Mouse (Mus musculus) forebrain, embryonic 15.5 days (tissue): ENCODE measurements around the gene Mon1a. TPM values are rescaled to one million over a fixed set of nuclear protein-coding genes. Genes with fewer than 3 reads are reported as not detected.

Experiments used
- ATAC-seq: fragments of 200-750 bp; cut with Nextera tagmentation; replicated peaks from 2 replicates; pipeline ENCODE4 v1.8.0; 2017; ENCODE audit warnings: mild to moderate bottlenecking, moderate TSS enrichment, moderate library complexity
- H3K27ac ChIP-seq: fragments of 300-500 bp; sonication (generic); replicated peaks from 2 replicates; pipeline ENCODE4 v1.5.1; 2015; ENCODE audit warnings: mild to moderate bottlenecking, inconsistent platforms
- H3K27me3 ChIP-seq: fragments of 300-500 bp; sonication (generic); 2 replicates; pipeline ENCODE4 v1.6.1; 2015; ENCODE audit warnings: inconsistent platforms
- H3K36me3 ChIP-seq: fragments of 300-500 bp; sonication (generic); 2 replicates; pipeline ENCODE4 v1.6.1; 2015; ENCODE audit warnings: mild to moderate bottlenecking, inconsistent platforms
- H3K4me1 ChIP-seq: fragments of 300-500 bp; sonication (generic); 2 replicates; pipeline ENCODE4 v1.6.1; 2015; ENCODE audit warnings: inconsistent platforms
- H3K4me2 ChIP-seq: fragments of 300-500 bp; sonication (generic); replicated peaks from 2 replicates; pipeline ENCODE4 v1.6.1; 2015; ENCODE audit warnings: mild to moderate bottlenecking, inconsistent platforms
- H3K4me3 ChIP-seq: fragments of 300-500 bp; sonication (generic); 2 replicates; pipeline ENCODE4 v1.5.1; 2015; ENCODE audit warnings: mild to moderate bottlenecking, inconsistent platforms
- H3K9ac ChIP-seq: fragments of 300-500 bp; sonication (generic); replicated peaks from 2 replicates; pipeline ENCODE4 v1.6.1; 2015; ENCODE audit warnings: mild to moderate bottlenecking, inconsistent platforms
- H3K9me3 ChIP-seq: fragments of 300-500 bp; sonication (generic); 2 replicates; pipeline ENCODE4 v1.6.1; 2016; ENCODE audit warnings: inconsistent platforms
- WGBS: fragments of 180-500 bp; shearing (Covaris S2); methylation state at CpG from one replicate; pipeline ENCODE4 v1.1.7; 2015; ENCODE audit warnings: mixed read lengths; 5-methylcytosine and 5-hydroxymethylcytosine counted together
- polyA plus RNA-seq: library from polyadenylated mRNA; unstranded; fragments of >200 nt; fragmentation: Nextera tagmentation; extraction: Ambion mirVana; gene quantifications from 2 replicates; pipeline ENCODE4 v1.2.1, GENCODE M21; 2015

The Mon1a gene
- polyA plus RNA-seq: 24.0 and 24.5 TPM in 2 replicates

- peak; percentile 96 for ATAC-seq
- H3K9me3 ChIP-seq: no peaks in the 10 kb centered on the region
- peak within 1 kb of the TSS; percentile 68 for H3K27ac ChIP-seq
- H3K4me1 ChIP-seq: peaks cover 13% of the 10 kb centered on the region
- no peaks in the 10 kb centered on the region for H3K36me3 ChIP-seq
- no peaks in the 10 kb centered on the region for H3K27me3 ChIP-seq
- 0% methylated on average over 28 of the region's 28 CpGs for WGBS
- H3K4me3 ChIP-seq: peak within 1 kb of the TSS; percentile 80
- peak within 1 kb of the TSS; percentile 83 for H3K4me2 ChIP-seq
- H3K9ac ChIP-seq: peak within 1 kb of the TSS; percentile 79
Measured at GRCm38 (mm10) chr9:107887804-107888266, at the start of gene Mon1a. Gene Mon1a (plus strand): TSS chr9:107888151.

- WGBS: 94% methylated on average over 1 of the region's 1 CpGs
- no peak for ATAC-seq
- no peaks in the 10 kb centered on the region for H3K27me3 ChIP-seq
Measured at GRCm38 (mm10) chr9:107838869-107839268, 49.1 kb upstream of the Mon1a start.

GRCm38 (mm10) chr9:107842709-107843108 lies 45.2 kb upstream of the Mon1a start:
- H3K9ac ChIP-seq: no peak overlapping the region
- H3K4me1 ChIP-seq: no peaks in the 10 kb centered on the region
- H3K27ac ChIP-seq: no peak overlapping the region
- H3K27me3 ChIP-seq: no peaks in the 10 kb centered on the region
- no peak for ATAC-seq
- H3K9me3 ChIP-seq: no peaks in the 10 kb centered on the region
- 97% methylated on average over 2 of the region's 2 CpGs for WGBS
- H3K36me3 ChIP-seq: peaks cover 34% of the 10 kb centered on the region
- H3K4me3 ChIP-seq: no peak overlapping the region
- no peak overlapping the region for H3K4me2 ChIP-seq

More at GRCm38 (mm10) chr9:107838869-107839268, 49.1 kb upstream of the Mon1a start:
- H3K36me3 ChIP-seq: peaks cover 17% of the 10 kb centered on the region
- H3K4me1 ChIP-seq: no peaks in the 10 kb centered on the region
- no peak overlapping the region for H3K9ac ChIP-seq
- H3K27ac ChIP-seq: no peak overlapping the region
- H3K9me3 ChIP-seq: no peaks in the 10 kb centered on the region
- no peak overlapping the region for H3K4me2 ChIP-seq
- no peak overlapping the region for H3K4me3 ChIP-seq

- peaks cover 54% of the 10 kb centered on the region for H3K36me3 ChIP-seq
- 96% methylated on average over 7 of the region's 7 CpGs for WGBS
Measured at GRCm38 (mm10) chr9:107848922-107849321, 39.0 kb upstream of the Mon1a start.

GRCm38 (mm10) chr9:107858343-107858742 lies 29.6 kb upstream of the Mon1a start:
- Histone ChIP-seq H3K27ac (no peak overlapping the region), H3K4me2 (no peak overlapping the region), H3K4me1 (no peaks in the 10 kb centered on the region), H3K36me3 (peaks cover 18% of the 10 kb centered on the region), H3K4me3 (no peak overlapping the region), H3K27me3 (no peaks in the 10 kb centered on the region), H3K9ac (no peak overlapping the region), H3K9me3 (no peaks in the 10 kb centered on the region)
- WGBS: 98% methylated on average over 3 of the region's 3 CpGs
- no peak for ATAC-seq

More at GRCm38 (mm10) chr9:107848922-107849321, 39.0 kb upstream of the Mon1a start:
- Histone ChIP-seq H3K27me3 (no peaks in the 10 kb centered on the region), H3K4me1 (no peaks in the 10 kb centered on the region), H3K4me3 (no peak overlapping the region), H3K9me3 (no peaks in the 10 kb centered on the region), H3K9ac (no peak overlapping the region), H3K4me2 (no peak overlapping the region), H3K27ac (no peak overlapping the region)
- ATAC-seq: no peak

- peaks cover 3% of the 10 kb centered on the region; the same call in 1 of the 2 replicates for H3K4me1 ChIP-seq
- no peak overlapping the region for H3K27ac ChIP-seq
- H3K4me3 ChIP-seq: no peak overlapping the region
- 75% methylated on average over 1 of the region's 1 CpGs for WGBS
- H3K9me3 ChIP-seq: no peaks in the 10 kb centered on the region
- no peak overlapping the region for H3K9ac ChIP-seq
- H3K27me3 ChIP-seq: no peaks in the 10 kb centered on the region
- no peak overlapping the region for H3K4me2 ChIP-seq
- no peak for ATAC-seq
- 0 out of 2 replicates have a peak, but pooled peaks cover 3% of the 10 kb centered on the region for H3K36me3 ChIP-seq
Measured at GRCm38 (mm10) chr9:107864493-107864892, 23.5 kb upstream of the Mon1a start.

GRCm38 (mm10) chr9:107866081-107866480 lies 21.9 kb upstream of the Mon1a start:
- Histone ChIP-seq H3K36me3 (no peaks in the 10 kb centered on the region), H3K9me3 (no peaks in the 10 kb centered on the region), H3K27ac (no peak overlapping the region), H3K4me3 (no peak overlapping the region), H3K4me2 (no peak overlapping the region), H3K27me3 (no peaks in the 10 kb centered on the region), H3K4me1 (peaks cover 7% of the 10 kb centered on the region), H3K9ac (no peak overlapping the region)
- 100% methylated on average over 2 of the region's 2 CpGs for WGBS
- no peak for ATAC-seq

- Histone ChIP-seq H3K4me1 (peaks cover 19% of the 10 kb centered on the region), H3K27ac (peak overlapping the region; percentile 96), H3K36me3 (no peaks in the 10 kb centered on the region), H3K9ac (peak overlapping the region; percentile 95), H3K27me3 (no peaks in the 10 kb centered on the region), H3K9me3 (no peaks in the 10 kb centered on the region), H3K4me3 (peak overlapping the region; percentile 84), H3K4me2 (peak overlapping the region; percentile 69)
- WGBS: under 1% methylated on average over 79 of the region's 80 CpGs
- ATAC-seq: peak; percentile 100
Measured at GRCm38 (mm10) chr9:107872350-107873098, 15.4 kb upstream of the Mon1a start.

GRCm38 (mm10) chr9:107873137-107873536 lies 14.8 kb upstream of the Mon1a start, which contains the start of gene Rbm6:
Gene Rbm6 (minus strand): TSS chr9:107873237.
- H3K9ac ChIP-seq: peak within 1 kb of the TSS; percentile 95
- no peak for ATAC-seq
- WGBS: 10% methylated on average over 14 of the region's 14 CpGs

GRCm38 (mm10) chr9:107880411-107880810 lies 7.5 kb upstream of the Mon1a start:
- Histone ChIP-seq H3K4me2 (no peak overlapping the region), H3K9me3 (no peaks in the 10 kb centered on the region), H3K9ac (no peak overlapping the region), H3K4me3 (no peak overlapping the region), H3K4me1 (no peaks in the 10 kb centered on the region), H3K36me3 (no peaks in the 10 kb centered on the region), H3K27ac (no peak overlapping the region), H3K27me3 (0 out of 2 replicates have a peak, but pooled peaks cover 2% of the 10 kb centered on the region)
- ATAC-seq: no peak
- 70% methylated on average over 4 of the region's 4 CpGs for WGBS

More at GRCm38 (mm10) chr9:107873137-107873536, 14.8 kb upstream of the Mon1a start, which contains the start of gene Rbm6:
- peak within 1 kb of the TSS; percentile 84 for H3K4me3 ChIP-seq
- H3K9me3 ChIP-seq: no peaks in the 10 kb centered on the region
- no peaks in the 10 kb centered on the region for H3K27me3 ChIP-seq
- peak within 1 kb of the TSS; percentile 69 for H3K4me2 ChIP-seq
- peaks cover 19% of the 10 kb centered on the region for H3K4me1 ChIP-seq
- H3K27ac ChIP-seq: peak within 1 kb of the TSS; percentile 96
- H3K36me3 ChIP-seq: no peaks in the 10 kb centered on the region

- Histone ChIP-seq H3K27me3 (no peaks in the 10 kb centered on the region), H3K4me2 (peak overlapping the region; percentile 83), H3K4me3 (peak overlapping the region; percentile 80), H3K36me3 (no peaks in the 10 kb centered on the region), H3K9ac (peak overlapping the region; percentile 79), H3K9me3 (no peaks in the 10 kb centered on the region), H3K4me1 (peaks cover 13% of the 10 kb centered on the region), H3K27ac (peak overlapping the region; percentile 68)
- WGBS: 1% methylated on average over 18 of the region's 18 CpGs
- peak; percentile 68 for ATAC-seq
Measured at GRCm38 (mm10) chr9:107888267-107888850, 408 bp downstream of the Mon1a start.

GRCm38 (mm10) chr9:107890260-107890659 lies 2.3 kb downstream of the Mon1a start:
- Histone ChIP-seq H3K27ac (no peak overlapping the region), H3K9me3 (no peaks in the 10 kb centered on the region), H3K36me3 (no peaks in the 10 kb centered on the region), H3K27me3 (no peaks in the 10 kb centered on the region), H3K9ac (no peak overlapping the region), H3K4me3 (no peak overlapping the region), H3K4me1 (peaks cover 13% of the 10 kb centered on the region), H3K4me2 (no peak overlapping the region)
- ATAC-seq: no peak
- 93% methylated on average over 6 of the region's 6 CpGs for WGBS
